In the genomic region with DNA sequence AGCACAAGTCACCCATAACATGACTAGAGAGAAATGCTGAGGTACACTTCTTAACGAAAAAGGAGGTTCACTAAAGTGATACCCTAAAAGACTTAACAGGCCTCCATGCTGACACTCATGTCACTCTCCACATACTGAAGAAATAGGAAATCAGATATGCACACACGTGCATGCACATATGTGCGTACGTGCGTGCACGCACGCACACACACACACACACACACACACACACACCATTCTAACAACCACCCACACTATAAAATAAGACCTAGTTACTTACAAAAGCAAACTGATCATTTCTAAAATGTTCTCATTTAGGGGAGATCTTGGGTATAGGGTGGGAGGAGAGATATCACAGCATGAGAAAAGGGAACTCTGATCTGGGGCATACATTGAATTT, we compare ENCODE assay signal across 9 mouse cellular contexts. TPM values are rescaled to one million over a fixed set of nuclear protein-coding genes. Genes with fewer than 3 reads are reported as not detected.
DNase-seq lines count a peak whose midpoint lies in the region; ATAC-seq and TF ChIP-seq lines count a peak whose summit lies in the region.
"Had no signal": no experiment of that assay in that cellular context is flagged by ENCODE, and none has a peak within 500 bp of the region (broad histone marks: within the 10 kb centered on the region; RNA-seq: fewer than 3 reads in every experiment).

No protein-coding gene starts in this region.

- no peaks in the 10 kb centered on the region for H3K27me3 ChIP-seq in heart, embryonic 11.5 days (ENCODE audit: control insufficient read depth, insufficient read depth, low read length)
- H3K27me3 ChIP-seq in megakaryocyte, embryonic 14.5 days (replicated peaks) = peaks cover 4% of the 10 kb centered on the region
- no peaks in the 10 kb centered on the region for H3K27me3 ChIP-seq in hindbrain, postnatal 0 days (ENCODE audit: insufficient read depth, low read length)
- H3K27me3 ChIP-seq in neural tube, embryonic 15.5 days (replicated peaks) = no peaks in the 10 kb centered on the region

- ATAC-seq in heart, embryonic 11.5 days (replicated peaks; ENCODE audit: insufficient number of reproducible peaks, low FRiP score, low TSS enrichment) = no peak
- no peak for ATAC-seq in megakaryocyte, adult 5-6 weeks (ENCODE audit: poor library complexity, severe bottlenecking)
- ATAC-seq in hindbrain, postnatal 0 days = no peak
- ATAC-seq in neural tube, embryonic 15.5 days (ENCODE audit: low FRiP score) = no peak
- no peak for ATAC-seq in monocyte, adult 5-6 weeks (replicated peaks; ENCODE audit: insufficient number of reproducible peaks, low FRiP score, low TSS enrichment, poor library complexity, severe bottlenecking)

- WGBS in heart, embryonic 11.5 days (ENCODE audit: insufficient replicate concordance) = 90% methylated on average over 7 of the region's 7 CpGs
- WGBS in hindbrain, postnatal 0 days = 90% methylated on average over 7 of the region's 7 CpGs
- WGBS in neural tube, embryonic 15.5 days = 90% methylated on average over 7 of the region's 7 CpGs

- no peaks in the 10 kb centered on the region for H3K9me3 ChIP-seq in heart, embryonic 11.5 days (replicated peaks; ENCODE audit: control insufficient read depth, low read length)
- no peaks in the 10 kb centered on the region for H3K9me3 ChIP-seq in megakaryocyte, embryonic 14.5 days
- H3K9me3 ChIP-seq in hindbrain, postnatal 0 days (ENCODE audit: low read length) = no peaks in the 10 kb centered on the region
- no peaks in the 10 kb centered on the region for H3K9me3 ChIP-seq in neural tube, embryonic 15.5 days (replicated peaks)

- peak overlapping the region; percentile 80 for H3K4me2 ChIP-seq in heart, embryonic 11.5 days
- peak overlapping the region; percentile 73 for H3K4me2 ChIP-seq in hindbrain, postnatal 0 days (ENCODE audit: low read depth, low read length)
- peak overlapping the region; percentile 80 for H3K4me2 ChIP-seq in neural tube, embryonic 15.5 days

- H3K27ac ChIP-seq in heart, embryonic 11.5 days (ENCODE audit: low read depth, low read length) = no peak overlapping the region
- no peak overlapping the region for H3K27ac ChIP-seq in hindbrain, postnatal 0 days
- H3K27ac ChIP-seq in neural tube, embryonic 15.5 days (replicated peaks) = no peak overlapping the region

- H3K4me3 ChIP-seq in heart, embryonic 11.5 days (ENCODE audit: low read depth, low read length) = peak overlapping the region; percentile 82; the same call in 1 of the 2 replicates
- H3K4me3 ChIP-seq in megakaryocyte, embryonic 14.5 days (replicated peaks) = peak overlapping the region; percentile 31
- peak overlapping the region; percentile 89 for H3K4me3 ChIP-seq in hindbrain, postnatal 0 days (ENCODE audit: low read length)
- peak overlapping the region; percentile 80; the same call in 1 of the 2 replicates for H3K4me3 ChIP-seq in neural tube, embryonic 15.5 days (replicated peaks)

- H3K9ac ChIP-seq in heart, embryonic 11.5 days (ENCODE audit: low read depth, low read length) = no peak overlapping the region
- H3K9ac ChIP-seq in hindbrain, postnatal 0 days (replicated peaks; ENCODE audit: low read length) = no peak overlapping the region
- no peak overlapping the region for H3K9ac ChIP-seq in neural tube, embryonic 15.5 days (replicated peaks)

- TF ChIP-seq CTCF in hindbrain, postnatal 0 days (IDR thresholded peaks at IDR 0.05; ENCODE audit: low read depth) = no peak

- no peak for DNase-seq in heart, adult 9 months (ENCODE audit: low spot score in 2 of 2)
- DNase-seq in hindbrain, postnatal 0 days (ENCODE audit: low spot score) = no peak
- DNase-seq in left cerebral cortex, adult 8-10 months (ENCODE audit: low spot score in 2 of 2) = no peak

- H3K4me1 ChIP-seq in heart, embryonic 11.5 days (ENCODE audit: control insufficient read depth, insufficient read depth, low read length) = peaks cover 3% of the 10 kb centered on the region; the same call in 1 of the 2 replicates
- H3K4me1 ChIP-seq in megakaryocyte, embryonic 14.5 days = peaks cover 18% of the 10 kb centered on the region
- no peaks in the 10 kb centered on the region for H3K4me1 ChIP-seq in hindbrain, postnatal 0 days (ENCODE audit: insufficient read depth, low read length)
- H3K4me1 ChIP-seq in neural tube, embryonic 15.5 days = peaks cover 5% of the 10 kb centered on the region; the same call in 1 of the 2 replicates

- H3K36me3 ChIP-seq in heart, embryonic 11.5 days (ENCODE audit: control insufficient read depth, insufficient read depth, low read length) = no peaks in the 10 kb centered on the region
- H3K36me3 ChIP-seq in megakaryocyte, embryonic 14.5 days (replicated peaks; ENCODE audit: low read length) = no peaks in the 10 kb centered on the region
- H3K36me3 ChIP-seq in hindbrain, postnatal 0 days (ENCODE audit: insufficient read depth, low read length) = no peaks in the 10 kb centered on the region
- H3K36me3 ChIP-seq in neural tube, embryonic 15.5 days = no peaks in the 10 kb centered on the region

RNA-seq across cellular contexts. Expression of a gene that starts 1.1 kb away (rescaled TPM):
- 34.3 and 41.4 TPM in 2 replicates for polyA plus RNA-seq in heart, embryonic 11.5 days (2014; fragmentation: Nextera tagmentation; extraction: Ambion mirVana)
- polyA plus RNA-seq in megakaryocyte, embryonic 14.5 days (2012; ENCODE audit: insufficient read depth, low replicate concordance) = 5.1 and 6.7 TPM in 2 replicates
- not detected in 2 replicates for total RNA-seq in megakaryocyte, adult 5-6 weeks (2015)
- total RNA-seq in megakaryocyte, adult 5-6 weeks (2017) = not detected in 2 replicates
- 37.2 and 37.5 TPM in 2 replicates for total RNA-seq in hindbrain, postnatal 0 days (2014; rRNA removed)
- polyA plus RNA-seq in hindbrain, postnatal 0 days (2015; fragmentation: Nextera tagmentation; extraction: Ambion mirVana) = 75.0 and 76.5 TPM in 2 replicates
- 47.1 and 54.1 TPM in 2 replicates for polyA plus RNA-seq in neural tube, embryonic 15.5 days (2015; fragmentation: Nextera tagmentation; extraction: Ambion mirVana)
- total RNA-seq in left cerebral cortex, adult 8-10 months (2022) = 10 to 100 TPM; 50.5 to 62.9 (median 52.2) TPM
- 0.29 to 0.32 TPM in 2 of 3 replicates, not detected in the other for total RNA-seq in monocyte, adult 5-6 weeks (2017)

RNA-seq across cellular contexts. Expression of a gene that starts 48.8 kb away (rescaled TPM):
- 12.8 and 16.8 TPM in 2 replicates for polyA plus RNA-seq in heart, embryonic 11.5 days (2014; fragmentation: Nextera tagmentation; extraction: Ambion mirVana)
- polyA plus RNA-seq in megakaryocyte, embryonic 14.5 days (2012; ENCODE audit: insufficient read depth, low replicate concordance) = not detected in 2 replicates
- total RNA-seq in megakaryocyte, adult 5-6 weeks (2015) = not detected in 2 replicates
- not detected in 2 replicates for total RNA-seq in megakaryocyte, adult 5-6 weeks (2017)
- 5.0 and 8.6 TPM in 2 replicates for total RNA-seq in hindbrain, postnatal 0 days (2014; rRNA removed)
- polyA plus RNA-seq in hindbrain, postnatal 0 days (2015; fragmentation: Nextera tagmentation; extraction: Ambion mirVana) = 9.6 and 10.8 TPM in 2 replicates
- polyA plus RNA-seq in neural tube, embryonic 15.5 days (2015; fragmentation: Nextera tagmentation; extraction: Ambion mirVana) = 11.0 and 12.4 TPM in 2 replicates
- 1 to 10 TPM; 2.0 to 2.7 (median 2.3) TPM for total RNA-seq in left cerebral cortex, adult 8-10 months (2022)
- total RNA-seq in monocyte, adult 5-6 weeks (2017) = not detected in 3 replicates
- total RNA-seq: common myeloid progenitor, adult 5-6 weeks had no signal

Comparison
In these comparisons a context has a peak if more than half of its experiments do, and no peak if none do; other contexts are left out.
1. H3K4me3 ChIP-seq: peak in every context shown above with its lines; median percentile 89 in hindbrain, postnatal 0 days; 82 in heart, embryonic 11.5 days; 80 in neural tube, embryonic 15.5 days; 31 in megakaryocyte, embryonic 14.5 days.
2. RNA of a gene that starts 1.1 kb away (total RNA-seq): 50.5 to 62.9 TPM in left cerebral cortex, adult 8-10 months and 37.2 to 37.5 TPM in hindbrain, postnatal 0 days; 0.29 to 0.32 TPM in monocyte, adult 5-6 weeks and not detected in megakaryocyte, adult 5-6 weeks; every median in the first group is over 10 times any median in the second.
3. Peak in every context shown above with its lines, with median percentiles within 50 percentile points of each other: H3K4me2 ChIP-seq.